In genomic region chr13:99374191-99374590, GRCm38 (mm10) we compare ENCODE assay signal across 24 mouse cellular contexts. TPM values are rescaled to one million over a fixed set of nuclear protein-coding genes. Genes with fewer than 3 reads are reported as not detected.
DNase-seq lines count a peak whose midpoint lies in the region; ATAC-seq and TF ChIP-seq lines count a peak whose summit lies in the region.
"Had no signal": no experiment of that assay in that cellular context is flagged by ENCODE, and none has a peak within 500 bp of the region (broad histone marks: within the 10 kb centered on the region; RNA-seq: fewer than 3 reads in every experiment).

No protein-coding gene starts in this region.

- ATAC-seq in embryonic facial prominence, embryonic 14.5 days (ENCODE audit: low read depth): peak; percentile 48; the same call in 1 of the 2 replicates
- ATAC-seq: forebrain, embryonic 13.5 days; midbrain, embryonic 16.5 days had no signal

- no peak overlapping the region for H3K4me3 ChIP-seq in gastrocnemius, adult 2 months
- H3K4me3 ChIP-seq in embryonic facial prominence, embryonic 14.5 days (ENCODE audit: low read depth, low read length): no peak overlapping the region
- H3K4me3 ChIP-seq: forebrain, embryonic 13.5 days; heart, embryonic 13.5 days; hindbrain, embryonic 12.5 days; layer of hippocampus, adult 2 months; myocyte; neural tube, embryonic 13.5 days; stomach, embryonic 15.5 days had no signal

- no peaks in the 10 kb centered on the region; the same call in 1 of the 2 replicates for H3K36me3 ChIP-seq in embryonic facial prominence, embryonic 14.5 days (ENCODE audit: control insufficient read depth, insufficient read depth, low read length)
- H3K36me3 ChIP-seq: hindbrain, embryonic 12.5 days; neural tube, embryonic 13.5 days; stomach, embryonic 15.5 days had no signal

- peak overlapping the region; percentile 5; the same call in 1 of the 2 replicates for H3K27ac ChIP-seq in gastrocnemius, adult 2 months
- no peak overlapping the region; the same call in 1 of the 2 replicates for H3K27ac ChIP-seq in embryonic facial prominence, embryonic 14.5 days (replicated peaks; ENCODE audit: low read depth, low read length)
- H3K27ac ChIP-seq: forebrain, embryonic 13.5 days; heart, embryonic 13.5 days; hindbrain, embryonic 12.5 days; layer of hippocampus, adult 2 months; neural tube, embryonic 13.5 days; stomach, embryonic 15.5 days had no signal

- H3K9me3 ChIP-seq in embryonic facial prominence, embryonic 14.5 days (ENCODE audit: control insufficient read depth, low read length): no peaks in the 10 kb centered on the region
- H3K9me3 ChIP-seq: forebrain, embryonic 13.5 days; heart, embryonic 13.5 days; hindbrain, embryonic 12.5 days; neural tube, embryonic 13.5 days; stomach, embryonic 15.5 days had no signal

- WGBS in embryonic facial prominence, embryonic 14.5 days: 45% methylated on average over 4 of the region's 4 CpGs

- H3K9ac ChIP-seq in embryonic facial prominence, embryonic 14.5 days (ENCODE audit: low read depth, low read length): no peak overlapping the region
- H3K9ac ChIP-seq: forebrain, embryonic 13.5 days; heart, embryonic 13.5 days; hindbrain, embryonic 12.5 days; neural tube, embryonic 13.5 days; stomach, embryonic 15.5 days had no signal

- H3K4me1 ChIP-seq in embryonic facial prominence, embryonic 14.5 days (ENCODE audit: control insufficient read depth, insufficient read depth, low read length): no peaks in the 10 kb centered on the region; the same call in 1 of the 2 replicates
- H3K4me1 ChIP-seq: forebrain, embryonic 13.5 days; stomach, embryonic 15.5 days had no signal

- no peak for TF ChIP-seq CTCF in gastrocnemius, adult 2 months (IDR thresholded peaks at IDR 0.05)

- no peak for DNase-seq in gastrocnemius, adult 2 months
- DNase-seq in gastrocnemius, adult 8-10 months (ENCODE audit: low spot score in 2 of 2): no peak
- DNase-seq in embryo, embryonic 10.5 days (ENCODE audit: low spot score): peak; percentile 40
- peak; percentile 50 for DNase-seq in embryonic facial prominence, embryonic 14.5 days (ENCODE audit: low spot score)
- DNase-seq in mesoderm, embryonic 11.5 days (ENCODE audit: low read depth, low spot score): peak; percentile 66
- no peak for DNase-seq in frontal cortex, postnatal 36 days (ENCODE audit: low spot score in 2 of 2)
- DNase-seq in T-cell, adult 2 months (ENCODE audit: low spot score): no peak
- DNase-seq: adrenal gland, postnatal 36 days; cerebellum, adult 9-11 months; gastrocnemius, postnatal 14 days; heart, adult 18-20 months; heart, postnatal 14 days; kidney, postnatal 25 days; lung, postnatal 4 days; thymus, adult 2 months; thymus, postnatal 4 days had no signal

- H3K27me3 ChIP-seq in embryonic facial prominence, embryonic 14.5 days (replicated peaks; ENCODE audit: control insufficient read depth, insufficient read depth, low read length): no peaks in the 10 kb centered on the region
- H3K27me3 ChIP-seq: forebrain, embryonic 13.5 days; heart, embryonic 13.5 days; hindbrain, embryonic 12.5 days; neural tube, embryonic 13.5 days; stomach, embryonic 15.5 days had no signal

- no peak overlapping the region for H3K4me2 ChIP-seq in embryonic facial prominence, embryonic 14.5 days (ENCODE audit: low read depth, low read length)
- H3K4me2 ChIP-seq: forebrain, embryonic 13.5 days; heart, embryonic 13.5 days; hindbrain, embryonic 12.5 days; neural tube, embryonic 13.5 days; stomach, embryonic 15.5 days had no signal

- intact Hi-C loops in gastrocnemius, adult 2 months (cut with DNase I): no loop called here

RNA-seq across cellular contexts. Expression of gene Mrps27, which starts 29.6 kb away (rescaled TPM):
- 10 to 100 TPM; 24.0 to 32.9 TPM for total RNA-seq in gastrocnemius, adult 2 months (2021)
- 10 to 100 TPM; 23.0 to 26.5 (median 25.5) TPM for total RNA-seq in gastrocnemius, adult 8-10 months (2022)
- 48.1 and 54.7 TPM in 2 replicates for polyA plus RNA-seq in embryonic facial prominence, embryonic 14.5 days (2014; fragmentation: Nextera tagmentation; extraction: Ambion mirVana)

RNA-seq across cellular contexts. Expression of gene Ptcd2, which starts 29.7 kb away (rescaled TPM):
- 10 to 100 TPM; 20.1 to 35.5 TPM for total RNA-seq in gastrocnemius, adult 2 months (2021)
- total RNA-seq in gastrocnemius, adult 8-10 months (2022): 10 to 100 TPM; 22.1 to 27.9 (median 25.4) TPM
- 44.1 and 45.0 TPM in 2 replicates for polyA plus RNA-seq in embryonic facial prominence, embryonic 14.5 days (2014; fragmentation: Nextera tagmentation; extraction: Ambion mirVana)

Comparison
In these comparisons a context has a peak if more than half of its experiments do, and no peak if none do; other contexts are left out.
1. DNase-seq: peak in embryo, embryonic 10.5 days (single experiment), embryonic facial prominence, embryonic 14.5 days (single experiment) and mesoderm, embryonic 11.5 days (single experiment); none in gastrocnemius, adult 2 months (single experiment), gastrocnemius, adult 8-10 months (0 of 2), frontal cortex, postnatal 36 days (0 of 2) and T-cell, adult 2 months (single experiment).